Mouse (Mus musculus) midbrain, embryonic 13.5 days (tissue): Measurements from ENCODE around the gene Dytn. TPM values are rescaled to one million over a fixed set of nuclear protein-coding genes. Genes with fewer than 3 reads are reported as not detected.
"Not testable (repeated sequence)": the region's sequence is repeated elsewhere in the genome, so short reads cannot be mapped to it uniquely, and the experiment has no call there.

Experiments used
- ATAC-seq: fragments of 200-750 bp; cut with Nextera tagmentation; 2 replicates; pipeline ENCODE4 v1.8.0; 2017; ENCODE audit warnings: mild to moderate bottlenecking, moderate TSS enrichment, moderate library complexity
- H3K27ac ChIP-seq: fragments of 300-500 bp; sonication (generic); 2 replicates; pipeline ENCODE4 v1.5.1; 2015; ENCODE audit warnings: inconsistent platforms, mild to moderate bottlenecking, moderate library complexity
- H3K27me3 ChIP-seq: fragments of 300-500 bp; sonication (generic); 2 replicates; pipeline ENCODE4 v1.6.1; 2015; ENCODE audit warnings: mild to moderate bottlenecking, inconsistent platforms
- H3K36me3 ChIP-seq: fragments of 300-500 bp; sonication (generic); 2 replicates; pipeline ENCODE4 v1.6.1; 2015; ENCODE audit warnings: mild to moderate bottlenecking, inconsistent platforms
- H3K4me1 ChIP-seq: fragments of 300-500 bp; sonication (generic); replicated peaks from 2 replicates; pipeline ENCODE4 v1.6.1; 2015; ENCODE audit warnings: inconsistent platforms
- H3K4me2 ChIP-seq: fragments of 300-500 bp; sonication (generic); replicated peaks from 2 replicates; pipeline ENCODE4 v1.6.1; 2015; ENCODE audit warnings: moderate library complexity, mild to moderate bottlenecking, inconsistent platforms
- H3K4me3 ChIP-seq: fragments of 300-500 bp; sonication (generic); replicated peaks from 2 replicates; pipeline ENCODE4 v1.5.1; 2015; ENCODE audit warnings: mild to moderate bottlenecking, inconsistent platforms
- H3K9ac ChIP-seq: fragments of 300-500 bp; sonication (generic); replicated peaks from 2 replicates; pipeline ENCODE4 v1.6.1; 2015; ENCODE audit warnings: mild to moderate bottlenecking, inconsistent platforms
- H3K9me3 ChIP-seq: fragments of 300-500 bp; sonication (generic); 2 replicates; pipeline ENCODE4 v1.6.1; 2016; ENCODE audit warnings: mild to moderate bottlenecking, inconsistent platforms
- WGBS: fragments of 180-500 bp; shearing (Covaris S2); methylation state at CpG from one replicate; pipeline ENCODE4 v1.1.7; 2015; 5-methylcytosine and 5-hydroxymethylcytosine counted together
- polyA plus RNA-seq: library from polyadenylated mRNA; unstranded; fragments of >200 nt; fragmentation: Nextera tagmentation; extraction: Ambion mirVana; gene quantifications from 2 replicates; pipeline ENCODE4 v1.2.1, GENCODE M21; 2015

The Dytn gene
- polyA plus RNA-seq, 1 experiment from 2014 or later = not detected

GRCm38 (mm10) chr1:63666089-63666488 lies 20.6 kb downstream of the Dytn start:
- H3K27me3 ChIP-seq = 0 out of 2 replicates have a peak, but pooled peaks cover 2% of the 10 kb centered on the region
- no peak for ATAC-seq
- 99% methylated on average over 2 of the region's 2 CpGs for WGBS

DNA sequence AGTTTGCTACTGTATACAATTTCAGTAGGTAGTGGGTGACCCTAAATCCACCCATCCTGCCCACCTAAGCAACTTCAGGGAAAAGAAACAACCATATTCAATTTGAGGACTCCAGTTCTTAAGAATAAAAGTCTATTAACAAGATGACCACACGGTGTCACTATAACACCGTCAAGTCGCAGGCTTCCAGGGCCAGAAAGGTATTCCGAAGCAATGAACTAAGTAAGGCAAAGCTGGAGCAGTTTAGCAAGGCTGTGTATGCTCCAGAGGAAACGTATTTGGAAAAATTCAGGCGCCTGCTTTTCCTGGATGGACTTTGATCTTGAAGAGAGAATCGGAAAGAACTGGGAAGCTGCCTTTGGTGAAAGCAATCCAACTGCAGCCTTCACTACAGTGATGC lies 27.1 kb downstream of the Dytn start:
- 0 out of 2 replicates have a peak, but pooled peaks have one; percentile 58 for ATAC-seq
- H3K27me3 ChIP-seq = 0 out of 2 replicates have a peak, but pooled peaks cover 4% of the 10 kb centered on the region
- H3K9me3 ChIP-seq = no peaks in the 10 kb centered on the region
- no peaks in the 10 kb centered on the region for H3K4me1 ChIP-seq
- no peak overlapping the region for H3K9ac ChIP-seq
- 2% methylated on average over 7 of the region's 7 CpGs for WGBS
- H3K27ac ChIP-seq = no peak overlapping the region
- H3K4me3 ChIP-seq = no peak overlapping the region
- H3K36me3 ChIP-seq = no peaks in the 10 kb centered on the region
- no peak overlapping the region for H3K4me2 ChIP-seq

More at GRCm38 (mm10) chr1:63666089-63666488, 20.6 kb downstream of the Dytn start:
- Histone ChIP-seq H3K9me3 (no peaks in the 10 kb centered on the region), H3K4me3 (no peak overlapping the region), H3K9ac (no peak overlapping the region), H3K36me3 (no peaks in the 10 kb centered on the region), H3K4me1 (peaks cover 21% of the 10 kb centered on the region), H3K4me2 (no peak overlapping the region), H3K27ac (no peak overlapping the region)

GRCm38 (mm10) chr1:63658016-63658415 lies 28.7 kb downstream of the Dytn start:
- Histone ChIP-seq H3K27me3 (0 out of 2 replicates have a peak, but pooled peaks cover 4% of the 10 kb centered on the region), H3K36me3 (no peaks in the 10 kb centered on the region), H3K9ac (no peak overlapping the region), H3K4me1 (no peaks in the 10 kb centered on the region), H3K27ac (no peak overlapping the region), H3K9me3 (no peaks in the 10 kb centered on the region), H3K4me3 (no peak overlapping the region), H3K4me2 (no peak overlapping the region)
- ATAC-seq = peak; percentile 37; the same call in 1 of the 2 replicates
- 14% methylated on average over 6 of the region's 6 CpGs for whole genome bisulfite sequencing

GRCm38 (mm10) chr1:63639921-63640320 lies 46.8 kb downstream of the Dytn start:
- H3K27me3 ChIP-seq = no peaks in the 10 kb centered on the region
- 85% methylated on average over 6 of the region's 6 CpGs for WGBS
- H3K4me2 ChIP-seq = no peak overlapping the region
- H3K36me3 ChIP-seq = no peaks in the 10 kb centered on the region
- H3K4me1 ChIP-seq = no peaks in the 10 kb centered on the region
- no peak overlapping the region for H3K27ac ChIP-seq
- H3K4me3 ChIP-seq = no peak overlapping the region
- ATAC-seq = no peak
- H3K9ac ChIP-seq = no peak overlapping the region
- H3K9me3 ChIP-seq = no peaks in the 10 kb centered on the region

GRCm38 (mm10) chr1:63630390-63630789 lies 56.3 kb downstream of the Dytn start:
- not testable (repeated sequence) for H3K27ac ChIP-seq, H3K36me3 ChIP-seq, H3K4me3 ChIP-seq, H3K9ac ChIP-seq, H3K27me3 ChIP-seq, ATAC-seq, H3K4me1 ChIP-seq, H3K4me2 ChIP-seq, H3K9me3 ChIP-seq

GRCm38 (mm10) chr1:63628211-63628610 lies 58.5 kb downstream of the Dytn start:
- Histone ChIP-seq H3K4me1 (no peaks in the 10 kb centered on the region), H3K27ac (no peak overlapping the region), H3K9me3 (no peaks in the 10 kb centered on the region), H3K27me3 (no peaks in the 10 kb centered on the region), H3K4me2 (no peak overlapping the region), H3K9ac (no peak overlapping the region), H3K4me3 (no peak overlapping the region), H3K36me3 (no peaks in the 10 kb centered on the region)
- no peak for ATAC-seq
- 58% methylated on average over 2 of the region's 2 CpGs for WGBS

GRCm38 (mm10) chr1:63615668-63616067 lies 71.1 kb downstream of the Dytn start, which contains the start of gene Gm39653:
Gene Gm39653 (plus strand): TSS chr1:63615968.
- no peak within 1 kb of the TSS for H3K9ac ChIP-seq
- H3K4me2 ChIP-seq = no peak within 1 kb of the TSS
- WGBS = 79% methylated on average over 3 of the region's 3 CpGs
- ATAC-seq = no peak
- H3K9me3 ChIP-seq = no peaks in the 10 kb centered on the region
- no peaks in the 10 kb centered on the region for H3K36me3 ChIP-seq
- H3K4me3 ChIP-seq = no peak within 1 kb of the TSS
- H3K27ac ChIP-seq = no peak within 1 kb of the TSS
- H3K27me3 ChIP-seq = peaks cover 9% of the 10 kb centered on the region; the same call in 1 of the 2 replicates
- H3K4me1 ChIP-seq = peaks cover 6% of the 10 kb centered on the region

GRCm38 (mm10) chr1:63614594-63614993 lies 72.1 kb downstream of the Dytn start:
- no peaks in the 10 kb centered on the region for H3K9me3 ChIP-seq
- no peak overlapping the region for H3K27ac ChIP-seq
- H3K27me3 ChIP-seq = peaks cover 9% of the 10 kb centered on the region; the same call in 1 of the 2 replicates
- H3K36me3 ChIP-seq = no peaks in the 10 kb centered on the region
- H3K4me1 ChIP-seq = peaks cover 6% of the 10 kb centered on the region
- ATAC-seq = no peak
- 2% methylated on average over 11 of the region's 11 CpGs for WGBS
- peak overlapping the region; percentile 46 for H3K4me2 ChIP-seq
- 0 out of 2 replicates have a peak overlapping the region, but pooled peaks have one; percentile 40 for H3K9ac ChIP-seq
- peak overlapping the region; percentile 16; the same call in 1 of the 2 replicates for H3K4me3 ChIP-seq

DNA sequence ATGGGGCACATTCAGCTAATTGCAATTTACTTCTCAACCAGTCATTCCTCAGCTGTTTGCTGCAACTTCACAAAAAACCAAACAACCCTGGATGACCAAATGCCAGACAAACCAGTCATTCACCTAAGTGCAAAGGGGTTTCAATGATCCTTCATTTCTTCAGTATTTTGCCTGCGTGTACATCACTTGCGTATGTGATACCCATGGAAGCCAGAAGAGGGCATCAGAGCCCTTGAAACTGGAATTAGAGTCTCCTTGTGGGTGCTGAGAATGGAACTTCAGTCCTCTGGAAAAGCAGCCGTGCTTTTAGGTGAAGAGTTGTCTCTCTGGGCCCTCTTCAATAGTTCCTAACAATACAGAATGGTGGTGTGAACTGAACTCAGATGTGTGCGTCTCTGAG lies 77.1 kb downstream of the Dytn start:
- Histone ChIP-seq H3K9me3 (no peaks in the 10 kb centered on the region), H3K4me2 (no peak overlapping the region), H3K27ac (no peak overlapping the region), H3K4me1 (peaks cover 6% of the 10 kb centered on the region), H3K36me3 (no peaks in the 10 kb centered on the region), H3K4me3 (no peak overlapping the region), H3K27me3 (0 out of 2 replicates have a peak, but pooled peaks cover 5% of the 10 kb centered on the region), H3K9ac (no peak overlapping the region)
- no peak for ATAC-seq
- 95% methylated on average over 4 of the region's 4 CpGs for WGBS

DNA sequence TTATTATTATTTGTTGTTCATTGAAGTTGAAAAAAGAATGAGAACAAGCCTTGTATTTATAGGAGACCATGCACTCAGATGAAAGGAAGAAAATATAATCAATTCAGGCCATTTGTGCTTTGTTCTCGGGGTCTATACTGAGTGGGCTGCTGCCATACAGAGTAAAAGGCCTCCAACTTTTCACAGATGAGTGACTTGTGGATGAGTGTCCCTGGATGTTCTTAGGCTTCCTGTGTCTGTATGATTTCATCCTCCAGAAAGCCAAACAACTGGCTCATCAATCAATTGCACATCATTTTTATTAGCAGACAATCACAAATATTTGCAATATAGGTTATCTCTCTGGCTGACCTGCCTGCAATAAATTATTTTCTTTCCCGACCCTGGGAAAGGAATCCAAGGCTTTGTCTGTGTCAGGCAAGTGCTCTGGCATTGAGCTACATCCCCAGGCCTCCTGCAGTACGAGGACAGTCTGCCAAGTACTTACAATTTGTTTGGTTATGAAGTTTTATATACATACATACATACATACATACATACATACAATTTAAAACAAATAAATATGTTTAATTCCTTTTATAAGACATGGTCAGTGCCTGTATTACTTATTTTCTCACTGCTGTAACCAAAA lies 82.7 kb downstream of the Dytn start:
- Histone ChIP-seq H3K27me3 (no peaks in the 10 kb centered on the region), H3K36me3 (no peaks in the 10 kb centered on the region), H3K4me3 (no peak overlapping the region), H3K4me2 (no peak overlapping the region), H3K27ac (no peak overlapping the region), H3K4me1 (no peaks in the 10 kb centered on the region), H3K9me3 (no peaks in the 10 kb centered on the region), H3K9ac (no peak overlapping the region)
- ATAC-seq = no peak
- WGBS = 55% methylated on average over 3 of the region's 3 CpGs

- Histone ChIP-seq H3K9ac (no peak overlapping the region), H3K4me2 (no peak overlapping the region), H3K36me3 (no peaks in the 10 kb centered on the region), H3K27me3 (no peaks in the 10 kb centered on the region), H3K9me3 (0 out of 2 replicates have a peak, but pooled peaks cover 4% of the 10 kb centered on the region), H3K4me1 (peaks cover 12% of the 10 kb centered on the region), H3K4me3 (no peak overlapping the region), H3K27ac (peak overlapping the region; percentile 54; the same call in 1 of the 2 replicates)
- WGBS = 34% methylated on average over 7 of the region's 7 CpGs
- ATAC-seq = peak; percentile 69
Observed at GRCm38 (mm10) chr1:63586869-63587268, 99.9 kb downstream of the Dytn start.

GRCm38 (mm10) chr1:63579153-63579552 lies 107.6 kb downstream of the Dytn start:
- no peak overlapping the region for H3K4me2 ChIP-seq
- 0 out of 2 replicates have a peak, but pooled peaks cover 2% of the 10 kb centered on the region for H3K36me3 ChIP-seq
- no peak for ATAC-seq
- H3K9me3 ChIP-seq = no peaks in the 10 kb centered on the region
- H3K4me3 ChIP-seq = no peak overlapping the region
- H3K9ac ChIP-seq = no peak overlapping the region
- H3K4me1 ChIP-seq = peaks cover 9% of the 10 kb centered on the region
- WGBS = 72% methylated on average over 8 of the region's 8 CpGs
- no peaks in the 10 kb centered on the region for H3K27me3 ChIP-seq
- H3K27ac ChIP-seq = no peak overlapping the region
